Mouse (Mus musculus) ovary, postnatal 10 days (tissue): ENCODE data around the gene Ccin.
A peak's percentile ranks its signal among the peaks of the same experiment; 100 is the strongest.

Experiments
- DNase-seq: peaks from one replicate; pipeline ENCODE4 v3.0.0; 2022; ENCODE audit warnings: low spot score

Gene Ccin

GRCm38 (mm10) chr4:43974914-43975616 is 8.2 kb upstream of the Ccin start:
- DNase-seq = no peak

- no peak for DNase-seq
Observed at GRCm38 (mm10) chr4:43976223-43976740, 7.0 kb upstream of the Ccin start.

- no peak for DNase-seq
Observed at GRCm38 (mm10) chr4:43978521-43979443, 4.5 kb upstream of the Ccin start.

- DNase-seq = no peak
Observed at GRCm38 (mm10) chr4:43979746-43980145, 3.5 kb upstream of the Ccin start.

GRCm38 (mm10) chr4:43980236-43980635 is 3.0 kb upstream of the Ccin start:
- no peak for DNase-seq

- no peak for DNase-seq
Observed at GRCm38 (mm10) chr4:43980846-43981245, 2.4 kb upstream of the Ccin start.

- DNase-seq = no peak
Observed at GRCm38 (mm10) chr4:43981251-43981650, 2.0 kb upstream of the Ccin start.

- DNase-seq = peak; percentile 94
Observed at GRCm38 (mm10) chr4:43982053-43982732, 1.1 kb upstream of the Ccin start.

GRCm38 (mm10) chr4:43983756-43984155 is 473 bp downstream of the Ccin start:
- DNase-seq = no peak

GRCm38 (mm10) chr4:43984326-43984725 is 1.0 kb downstream of the Ccin start:
- DNase-seq = no peak

- DNase-seq = no peak
Observed at GRCm38 (mm10) chr4:43988976-43989375, 5.7 kb downstream of the Ccin start.

- DNase-seq = no peak
Observed at GRCm38 (mm10) chr4:43993072-43993471, 9.8 kb downstream of the Ccin start.

- DNase-seq = no peak
Observed at GRCm38 (mm10) chr4:43994342-43994741, 11.1 kb downstream of the Ccin start.

GRCm38 (mm10) chr4:44003622-44004021 is 20.3 kb downstream of the Ccin start:
- DNase-seq = no peak

- DNase-seq = no peak
Observed at GRCm38 (mm10) chr4:44004126-44004525, 20.8 kb downstream of the Ccin start, which contains the start of gene Clta. Gene Clta, plus strand, starts transcription at chr4:44004452.

GRCm38 (mm10) chr4:44004623-44005409 is 21.5 kb downstream of the Ccin start:
- DNase-seq = no peak

- no peak for DNase-seq
Observed at GRCm38 (mm10) chr4:44010176-44010575, 26.9 kb downstream of the Ccin start.

GRCm38 (mm10) chr4:44010893-44011292 is 27.6 kb downstream of the Ccin start:
- DNase-seq = no peak

- no peak for DNase-seq
Observed at GRCm38 (mm10) chr4:44011799-44012198, 28.5 kb downstream of the Ccin start.

- DNase-seq = peak; percentile 71
Observed at GRCm38 (mm10) chr4:44012376-44013367, 29.4 kb downstream of the Ccin start.
